Mouse (Mus musculus): ENCODE data around the gene Lhfp. TPM values are rescaled to one million over a fixed set of nuclear protein-coding genes. Genes with fewer than 3 reads are reported as not detected.

Gene Lhfp
- polyA plus RNA-seq, 1 experiment from 2014 or later: 49.8 TPM

GRCm38 (mm10) chr3:53204348-53204984, 163.1 kb downstream of the Lhfp start:
- no peak overlapping the region for H3K4me3 ChIP-seq (ENCODE audit: low read depth, low read length)
- H3K9me3 ChIP-seq (ENCODE audit: control insufficient read depth, low read length): no peaks in the 10 kb centered on the region
- no peaks in the 10 kb centered on the region for H3K27me3 ChIP-seq (ENCODE audit: control insufficient read depth, insufficient read depth, low read length)
- H3K4me1 ChIP-seq (ENCODE audit: control insufficient read depth, insufficient read depth, low read length): peaks cover 34% of the 10 kb centered on the region
- 86% methylated on average over 7 of the region's 7 CpGs for WGBS
- no peaks in the 10 kb centered on the region for H3K36me3 ChIP-seq (ENCODE audit: control insufficient read depth, insufficient read depth, low read length)
- ATAC-seq (ENCODE audit: low FRiP score): no peak
- DNase-seq (ENCODE audit: low spot score, missing footprints): no peak
- no peak overlapping the region for H3K4me2 ChIP-seq
- no peak overlapping the region for H3K27ac ChIP-seq (ENCODE audit: low read depth, low read length)
- H3K9ac ChIP-seq (ENCODE audit: low read length): no peak overlapping the region

- H3K4me1 ChIP-seq (ENCODE audit: control insufficient read depth, insufficient read depth, low read length): peaks cover 39% of the 10 kb centered on the region
- no peak overlapping the region for H3K4me3 ChIP-seq (ENCODE audit: low read depth, low read length)
- WGBS: 92% methylated on average over 1 of the region's 1 CpGs
Measured at GRCm38 (mm10) chr3:53204985-53205365, 163.6 kb downstream of the Lhfp start.

GRCm38 (mm10) chr3:53205706-53206105, 164.4 kb downstream of the Lhfp start:
- peaks cover 42% of the 10 kb centered on the region for H3K4me1 ChIP-seq (ENCODE audit: control insufficient read depth, insufficient read depth, low read length)
- H3K9me3 ChIP-seq (ENCODE audit: control insufficient read depth, low read length): no peaks in the 10 kb centered on the region
- no peak overlapping the region; the same call in 1 of the 2 replicates for H3K4me2 ChIP-seq
- ATAC-seq (ENCODE audit: low FRiP score) (no peak), DNase-seq (ENCODE audit: low spot score, missing footprints) (no peak)
- H3K9ac ChIP-seq (ENCODE audit: low read length): no peak overlapping the region
- no peak overlapping the region for H3K4me3 ChIP-seq (ENCODE audit: low read depth, low read length)
- H3K36me3 ChIP-seq (ENCODE audit: control insufficient read depth, insufficient read depth, low read length): no peaks in the 10 kb centered on the region
- 94% methylated on average over 3 of the region's 3 CpGs for WGBS
- no peaks in the 10 kb centered on the region for H3K27me3 ChIP-seq (ENCODE audit: control insufficient read depth, insufficient read depth, low read length)
- H3K27ac ChIP-seq (ENCODE audit: low read depth, low read length): peak overlapping the region; percentile 85

More at GRCm38 (mm10) chr3:53204985-53205365, 163.6 kb downstream of the Lhfp start:
- no peaks in the 10 kb centered on the region for H3K36me3 ChIP-seq (ENCODE audit: control insufficient read depth, insufficient read depth, low read length)
- DNase-seq (ENCODE audit: low spot score, missing footprints) (no peak), ATAC-seq (ENCODE audit: low FRiP score) (no peak)
- no peak overlapping the region for H3K4me2 ChIP-seq
- H3K27me3 ChIP-seq (ENCODE audit: control insufficient read depth, insufficient read depth, low read length): no peaks in the 10 kb centered on the region
- no peak overlapping the region for H3K27ac ChIP-seq (ENCODE audit: low read depth, low read length)
- no peak overlapping the region for H3K9ac ChIP-seq (ENCODE audit: low read length)
- no peaks in the 10 kb centered on the region for H3K9me3 ChIP-seq (ENCODE audit: control insufficient read depth, low read length)

GRCm38 (mm10) chr3:53206509-53207224, 165.3 kb downstream of the Lhfp start:
- Histone ChIP-seq H3K4me3 (ENCODE audit: low read depth, low read length) (no peak overlapping the region), H3K4me2 (peak overlapping the region; percentile 20; the same call in 1 of the 2 replicates)
- DNase-seq (ENCODE audit: low spot score, missing footprints): peak; percentile 93

GRCm38 (mm10) chr3:53207225-53207528, 165.8 kb downstream of the Lhfp start:
- Histone ChIP-seq H3K27me3 (ENCODE audit: control insufficient read depth, insufficient read depth, low read length) (no peaks in the 10 kb centered on the region), H3K27ac (ENCODE audit: low read depth, low read length) (peak overlapping the region; percentile 85), H3K36me3 (ENCODE audit: control insufficient read depth, insufficient read depth, low read length) (no peaks in the 10 kb centered on the region), H3K4me1 (ENCODE audit: control insufficient read depth, insufficient read depth, low read length) (peaks cover 42% of the 10 kb centered on the region), H3K4me2 (no peak overlapping the region), H3K4me3 (ENCODE audit: low read depth, low read length) (no peak overlapping the region), H3K9ac (ENCODE audit: low read length) (no peak overlapping the region; the same call in 1 of the 2 replicates), H3K9me3 (ENCODE audit: control insufficient read depth, low read length) (no peaks in the 10 kb centered on the region)
- WGBS: 19% methylated on average over 4 of the region's 4 CpGs
- DNase-seq (ENCODE audit: low spot score, missing footprints) (peak; percentile 92), ATAC-seq (ENCODE audit: low FRiP score) (peak; percentile 87)

More at GRCm38 (mm10) chr3:53206509-53207224, 165.3 kb downstream of the Lhfp start:
- Histone ChIP-seq H3K9me3 (ENCODE audit: control insufficient read depth, low read length) (no peaks in the 10 kb centered on the region), H3K4me1 (ENCODE audit: control insufficient read depth, insufficient read depth, low read length) (peaks cover 47% of the 10 kb centered on the region), H3K9ac (ENCODE audit: low read length) (no peak overlapping the region; the same call in 1 of the 2 replicates), H3K36me3 (ENCODE audit: control insufficient read depth, insufficient read depth, low read length) (no peaks in the 10 kb centered on the region), H3K27ac (ENCODE audit: low read depth, low read length) (peak overlapping the region; percentile 85), H3K27me3 (ENCODE audit: control insufficient read depth, insufficient read depth, low read length) (no peaks in the 10 kb centered on the region)
- 26% methylated on average over 11 of the region's 11 CpGs for WGBS
- ATAC-seq (ENCODE audit: low FRiP score): peak; percentile 80

GRCm38 (mm10) chr3:53210691-53211526, 169.6 kb downstream of the Lhfp start:
- peaks cover 43% of the 10 kb centered on the region for H3K4me1 ChIP-seq (ENCODE audit: control insufficient read depth, insufficient read depth, low read length)
- ATAC-seq (ENCODE audit: low FRiP score): no peak
- H3K4me2 ChIP-seq: no peak overlapping the region
- no peaks in the 10 kb centered on the region for H3K36me3 ChIP-seq (ENCODE audit: control insufficient read depth, insufficient read depth, low read length)
- H3K4me3 ChIP-seq (ENCODE audit: low read depth, low read length): no peak overlapping the region
- WGBS: 35% methylated on average over 10 of the region's 10 CpGs
- no peak for DNase-seq (ENCODE audit: low spot score, missing footprints)
- H3K27ac ChIP-seq (ENCODE audit: low read depth, low read length): no peak overlapping the region
- H3K9ac ChIP-seq (ENCODE audit: low read length): no peak overlapping the region; the same call in 1 of the 2 replicates
- H3K27me3 ChIP-seq (ENCODE audit: control insufficient read depth, insufficient read depth, low read length): no peaks in the 10 kb centered on the region
- H3K9me3 ChIP-seq (ENCODE audit: control insufficient read depth, low read length): no peaks in the 10 kb centered on the region

- Histone ChIP-seq H3K4me3 (ENCODE audit: low read depth, low read length) (no peak overlapping the region), H3K27me3 (ENCODE audit: control insufficient read depth, insufficient read depth, low read length) (no peaks in the 10 kb centered on the region), H3K27ac (ENCODE audit: low read depth, low read length) (no peak overlapping the region), H3K9me3 (ENCODE audit: control insufficient read depth, low read length) (no peaks in the 10 kb centered on the region), H3K4me1 (ENCODE audit: control insufficient read depth, insufficient read depth, low read length) (peaks cover 35% of the 10 kb centered on the region), H3K9ac (ENCODE audit: low read length) (no peak overlapping the region), H3K36me3 (ENCODE audit: control insufficient read depth, insufficient read depth, low read length) (no peaks in the 10 kb centered on the region), H3K4me2 (no peak overlapping the region)
- ATAC-seq (ENCODE audit: low FRiP score) (no peak), DNase-seq (ENCODE audit: low spot score, missing footprints) (no peak)
- 95% methylated on average over 2 of the region's 2 CpGs for WGBS
Measured at GRCm38 (mm10) chr3:53212599-53212998, 171.3 kb downstream of the Lhfp start.

GRCm38 (mm10) chr3:53213346-53213745, 172.0 kb downstream of the Lhfp start:
- no peak overlapping the region for H3K9ac ChIP-seq (ENCODE audit: low read length)
- no peak for DNase-seq (ENCODE audit: low spot score, missing footprints)
- WGBS: 63% methylated on average over 3 of the region's 3 CpGs
- no peaks in the 10 kb centered on the region for H3K27me3 ChIP-seq (ENCODE audit: control insufficient read depth, insufficient read depth, low read length)
- no peaks in the 10 kb centered on the region for H3K9me3 ChIP-seq (ENCODE audit: control insufficient read depth, low read length)
- peaks cover 31% of the 10 kb centered on the region for H3K4me1 ChIP-seq (ENCODE audit: control insufficient read depth, insufficient read depth, low read length)
- H3K4me2 ChIP-seq: no peak overlapping the region
- no peaks in the 10 kb centered on the region for H3K36me3 ChIP-seq (ENCODE audit: control insufficient read depth, insufficient read depth, low read length)
- no peak overlapping the region for H3K27ac ChIP-seq (ENCODE audit: low read depth, low read length)
- ATAC-seq (ENCODE audit: low FRiP score): no peak
- H3K4me3 ChIP-seq (ENCODE audit: low read depth, low read length): no peak overlapping the region

Data from midbrain, embryonic 11.5 days (tissue).